Mouse (Mus musculus) stomach, embryonic 14.5 days (tissue): ENCODE measurements at regions not wholly inside any gene's neighbourhood (a gene's known extent, or its start where the extent isn't known, plus 50 kb on each side); places are given as distances from the start of the nearest gene placed in this dataset.
A peak's percentile ranks its signal among the peaks of the same experiment; 100 is the strongest.

Source experiments
- ATAC-seq: fragments of 200-750 bp; cut with Nextera tagmentation; 2 replicates; pipeline ENCODE4 v1.8.0; 2017; ENCODE audit warnings: low read depth, moderate TSS enrichment; ENCODE audit not compliant: insufficient number of reproducible peaks, insufficient read depth, low FRiP score
- H3K27ac ChIP-seq: fragments of 300-500 bp; sonication (generic); 2 replicates; pipeline ENCODE4 v1.5.1; 2014; ENCODE audit warnings: mild to moderate bottlenecking, low read length, moderate library complexity, mixed read lengths
- H3K27me3 ChIP-seq: fragments of 300-500 bp; sonication (generic); 2 replicates; pipeline ENCODE4 v1.6.1; 2014; ENCODE audit warnings: low read length, control low read depth, mixed read lengths; ENCODE audit not compliant: control insufficient read depth, insufficient read depth
- H3K36me3 ChIP-seq: fragments of 300-500 bp; sonication (generic); 2 replicates; pipeline ENCODE4 v1.6.1; 2014; ENCODE audit warnings: mild to moderate bottlenecking, control low read depth, low read length, moderate library complexity, mixed read lengths; ENCODE audit not compliant: control insufficient read depth, insufficient read depth
- H3K4me1 ChIP-seq: fragments of 300-500 bp; sonication (generic); 2 replicates; pipeline ENCODE4 v1.6.1; 2014; ENCODE audit warnings: low read length, control low read depth, mixed read lengths; ENCODE audit not compliant: control insufficient read depth, insufficient read depth
- H3K4me2 ChIP-seq: fragments of 300-500 bp; sonication (generic); replicated peaks from 2 replicates; pipeline ENCODE4 v1.6.1; 2014; ENCODE audit warnings: low read depth, low read length, control low read depth
- H3K4me3 ChIP-seq: fragments of 300-500 bp; sonication (generic); 2 replicates; pipeline ENCODE4 v1.5.1; 2014; ENCODE audit warnings: low read depth, low read length, control low read depth
- H3K9ac ChIP-seq: fragments of 300-500 bp; sonication (generic); replicated peaks from 2 replicates; pipeline ENCODE4 v1.6.1; 2014; ENCODE audit warnings: low read depth, mild to moderate bottlenecking, control low read depth, low read length, moderate library complexity, mixed read lengths
- H3K9me3 ChIP-seq: fragments of 300-500 bp; sonication (generic); 2 replicates; pipeline ENCODE4 v1.6.1; 2016; ENCODE audit warnings: low read depth, low read length, control low read depth; ENCODE audit not compliant: control insufficient read depth
- WGBS: fragments of 180-500 bp; shearing (Covaris S2); extraction: QIAGEN DNeasy Blood & Tissue Kit; methylation state at CpG from one replicate; pipeline ENCODE4 v1.1.7; 2014; 5-methylcytosine and 5-hydroxymethylcytosine counted together

DNA sequence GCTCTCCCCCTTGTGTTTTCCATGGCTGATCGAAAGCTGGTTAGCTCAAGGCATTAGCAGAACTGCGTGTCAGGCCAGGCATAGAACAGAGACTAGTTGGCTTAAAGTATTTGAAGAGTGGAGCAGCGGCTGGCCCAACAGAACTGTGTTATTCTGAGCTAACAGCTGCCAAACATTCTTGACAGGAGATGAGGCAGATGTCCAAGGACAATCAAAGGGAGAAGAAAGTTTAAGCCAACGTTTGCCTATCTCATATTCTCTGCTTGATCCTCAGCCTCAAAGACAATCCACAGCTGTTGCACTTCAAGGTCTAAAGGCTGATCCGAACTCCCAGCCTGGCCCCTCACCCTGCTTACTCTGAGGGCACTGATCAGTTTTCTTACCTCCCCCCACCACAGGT, 401.2 kb upstream of the Nr2f2 start:
- Histone ChIP-seq H3K4me1 (0 out of 2 replicates have a peak, but pooled peaks cover 3% of the 10 kb centered on the region), H3K9ac (no peak overlapping the region), H3K36me3 (no peaks in the 10 kb centered on the region), H3K4me3 (no peak overlapping the region), H3K27me3 (no peaks in the 10 kb centered on the region), H3K9me3 (no peaks in the 10 kb centered on the region), H3K4me2 (no peak overlapping the region), H3K27ac (no peak overlapping the region)
- ATAC-seq = no peak
- 49% methylated on average over 5 of the region's 5 CpGs for WGBS

DNA sequence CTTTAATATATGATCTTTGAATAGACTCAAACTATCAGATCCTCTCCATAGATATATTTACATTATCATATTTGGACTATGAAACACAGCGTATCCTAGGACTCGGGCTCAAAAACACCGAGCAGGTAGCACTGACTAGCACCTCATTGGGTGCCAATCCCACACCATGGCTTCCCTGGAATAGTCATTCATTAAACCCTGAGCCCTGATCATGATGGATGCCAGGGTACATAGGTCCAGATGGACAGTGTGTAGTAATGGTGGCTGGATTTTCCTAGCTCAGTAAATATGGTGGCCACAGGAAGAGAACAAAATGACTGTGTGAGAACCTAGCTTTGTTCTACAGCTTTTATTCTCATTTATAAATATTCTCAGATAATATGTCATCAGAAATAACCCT, 390.1 kb upstream of the Nr2f2 start:
- H3K27me3 ChIP-seq = no peaks in the 10 kb centered on the region
- H3K9me3 ChIP-seq = no peaks in the 10 kb centered on the region
- no peak overlapping the region for H3K27ac ChIP-seq
- no peak overlapping the region for H3K4me3 ChIP-seq
- ATAC-seq = no peak
- no peaks in the 10 kb centered on the region for H3K4me1 ChIP-seq
- H3K9ac ChIP-seq = no peak overlapping the region
- no peaks in the 10 kb centered on the region for H3K36me3 ChIP-seq
- no peak overlapping the region for H3K4me2 ChIP-seq
- 94% methylated on average over 3 of the region's 3 CpGs for WGBS

DNA sequence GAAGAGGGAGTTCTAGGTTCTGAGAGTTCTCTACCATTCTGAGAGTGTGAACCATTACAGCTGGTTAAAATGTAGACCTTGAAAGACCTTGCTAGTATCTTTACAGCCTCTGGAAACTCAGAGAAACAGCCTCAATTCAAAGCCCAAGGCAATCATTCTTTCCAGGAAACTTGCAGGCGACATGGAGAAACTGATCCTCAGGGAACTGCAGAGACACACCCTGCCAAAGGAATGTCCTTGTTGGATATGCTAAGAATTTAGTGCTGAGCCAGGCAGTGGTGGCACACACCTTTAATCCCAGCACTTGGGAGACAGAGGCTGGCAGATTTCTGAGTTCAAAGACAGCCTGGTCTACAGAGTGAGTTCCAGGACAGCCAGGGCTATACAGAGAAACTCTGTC, 388.3 kb upstream of the Nr2f2 start:
- Histone ChIP-seq H3K27ac (no peak overlapping the region), H3K4me3 (no peak overlapping the region), H3K4me1 (no peaks in the 10 kb centered on the region), H3K36me3 (no peaks in the 10 kb centered on the region), H3K9me3 (no peaks in the 10 kb centered on the region), H3K9ac (no peak overlapping the region), H3K4me2 (no peak overlapping the region), H3K27me3 (no peaks in the 10 kb centered on the region)
- 71% methylated on average over 1 of the region's 1 CpGs for WGBS
- no peak for ATAC-seq

DNA sequence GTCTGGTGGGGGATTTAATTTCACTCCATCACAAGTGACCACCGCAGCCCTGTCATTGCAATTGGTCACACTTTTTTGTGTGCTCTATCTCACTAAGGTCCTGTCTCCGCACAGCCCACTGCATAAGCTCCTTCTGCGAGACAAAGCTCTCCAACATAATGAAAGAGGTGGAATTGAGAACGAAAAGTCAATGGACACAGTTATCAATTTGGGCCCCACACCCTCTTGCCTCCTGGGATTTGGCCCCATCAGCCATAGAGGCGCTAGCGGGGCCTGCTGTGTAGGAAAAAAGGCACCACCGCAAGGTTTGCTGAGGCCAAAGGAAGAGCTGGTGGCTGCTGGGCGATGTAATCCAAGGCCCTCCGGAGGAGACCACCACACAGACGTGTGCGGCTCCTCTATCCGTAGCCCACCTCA, 386.3 kb upstream of the Nr2f2 start:
- Histone ChIP-seq H3K9me3 (no peaks in the 10 kb centered on the region), H3K27ac (no peak overlapping the region), H3K9ac (no peak overlapping the region), H3K4me2 (no peak overlapping the region), H3K27me3 (no peaks in the 10 kb centered on the region), H3K4me1 (no peaks in the 10 kb centered on the region), H3K36me3 (no peaks in the 10 kb centered on the region), H3K4me3 (no peak overlapping the region)
- ATAC-seq = no peak
- WGBS = 87% methylated on average over 12 of the region's 12 CpGs

DNA sequence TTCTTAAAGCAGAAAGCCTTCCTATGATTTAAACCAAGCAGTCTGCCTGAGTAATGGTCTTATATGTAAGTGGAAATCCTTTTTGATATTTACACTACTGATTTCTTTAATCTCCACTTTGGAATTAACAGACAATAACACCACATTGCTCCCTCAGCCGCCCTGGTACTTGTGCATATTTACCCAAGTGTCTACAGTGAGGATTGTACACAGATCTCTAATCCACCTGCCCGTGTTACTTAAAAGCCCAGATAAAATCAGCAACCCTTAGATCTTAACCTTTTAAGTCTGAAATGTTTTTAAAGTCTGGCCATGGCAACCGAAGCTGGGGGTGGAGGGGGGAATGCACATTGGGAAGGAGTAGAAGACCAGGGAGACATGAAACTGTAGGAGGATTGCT, 382.3 kb upstream of the Nr2f2 start:
- WGBS = 18% methylated on average over 3 of the region's 3 CpGs
- H3K9ac ChIP-seq = no peak overlapping the region
- no peaks in the 10 kb centered on the region for H3K9me3 ChIP-seq
- peak; percentile 65 for ATAC-seq
- no peak overlapping the region for H3K27ac ChIP-seq
- H3K4me1 ChIP-seq = no peaks in the 10 kb centered on the region
- no peaks in the 10 kb centered on the region for H3K36me3 ChIP-seq
- H3K27me3 ChIP-seq = no peaks in the 10 kb centered on the region
- no peak overlapping the region for H3K4me2 ChIP-seq
- H3K4me3 ChIP-seq = no peak overlapping the region

DNA sequence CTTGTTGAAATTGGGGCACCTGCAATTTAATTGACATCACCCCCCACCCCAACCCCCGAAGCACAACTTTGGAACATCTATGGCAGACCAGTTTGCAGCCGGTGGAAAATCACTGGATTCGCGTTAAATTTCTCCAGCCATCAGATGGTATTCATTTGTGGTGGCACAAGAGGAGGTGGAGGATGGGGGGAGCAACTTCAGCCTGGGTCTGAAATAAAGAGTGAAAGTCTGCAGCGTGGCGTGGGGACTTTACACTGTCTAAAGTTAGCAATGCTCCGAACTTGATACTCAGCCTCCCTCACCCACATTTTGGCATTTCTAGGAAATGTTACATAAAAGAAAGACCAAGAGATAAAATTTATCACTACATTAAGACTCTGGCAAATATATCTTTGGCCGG, 381.8 kb upstream of the Nr2f2 start:
- no peak for ATAC-seq
- no peaks in the 10 kb centered on the region for H3K4me1 ChIP-seq
- WGBS = 64% methylated on average over 8 of the region's 8 CpGs
- no peak overlapping the region for H3K9ac ChIP-seq
- H3K9me3 ChIP-seq = no peaks in the 10 kb centered on the region
- no peaks in the 10 kb centered on the region for H3K36me3 ChIP-seq
- no peak overlapping the region for H3K27ac ChIP-seq
- no peak overlapping the region for H3K4me2 ChIP-seq
- H3K4me3 ChIP-seq = no peak overlapping the region
- no peaks in the 10 kb centered on the region for H3K27me3 ChIP-seq

DNA sequence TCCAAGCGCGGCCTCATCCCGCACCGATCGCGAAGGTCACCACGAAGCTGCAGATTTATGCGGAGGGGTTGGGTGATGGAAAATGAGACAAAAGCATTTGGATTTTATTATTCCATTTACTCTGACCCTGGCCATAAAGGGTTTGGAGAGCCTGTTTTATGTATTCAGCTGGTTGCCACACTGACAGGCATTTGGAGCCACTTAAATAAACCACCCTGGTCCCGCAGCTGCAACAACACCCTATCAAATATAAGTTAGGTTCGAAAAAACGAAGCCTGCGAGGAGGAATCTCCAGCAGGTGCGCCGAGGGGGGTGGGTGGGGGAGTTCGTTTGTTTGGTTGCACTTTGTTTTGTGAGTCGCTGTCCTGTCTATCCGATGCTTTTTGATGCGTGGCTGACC, 377.8 kb upstream of the Nr2f2 start:
- no peak overlapping the region for H3K4me2 ChIP-seq
- H3K27ac ChIP-seq = no peak overlapping the region
- no peaks in the 10 kb centered on the region for H3K9me3 ChIP-seq
- H3K9ac ChIP-seq = no peak overlapping the region
- H3K4me1 ChIP-seq = no peaks in the 10 kb centered on the region
- H3K27me3 ChIP-seq = no peaks in the 10 kb centered on the region
- WGBS = 51% methylated on average over 18 of the region's 18 CpGs
- no peak for ATAC-seq
- no peak overlapping the region for H3K4me3 ChIP-seq
- no peaks in the 10 kb centered on the region for H3K36me3 ChIP-seq

DNA sequence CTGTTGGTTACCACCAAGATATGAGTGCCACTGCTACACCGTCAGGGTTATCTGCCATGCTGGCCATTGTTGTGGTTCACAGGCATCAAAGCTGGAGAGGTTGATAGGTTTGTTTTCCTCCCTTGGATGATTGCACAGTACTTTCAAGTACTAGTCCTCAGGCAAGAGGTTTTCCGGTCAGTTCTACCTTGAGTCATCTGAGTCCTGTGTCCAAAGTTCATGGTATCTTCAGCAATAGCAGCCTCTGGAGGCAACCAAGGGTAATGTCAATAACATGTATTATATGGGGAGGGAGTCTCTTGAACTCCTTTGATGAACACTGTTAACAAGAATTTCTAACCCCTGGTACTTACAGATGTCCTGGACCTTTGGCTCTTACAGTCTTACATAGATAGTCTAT, 369.1 kb upstream of the Nr2f2 start:
- Histone ChIP-seq H3K4me3 (no peak overlapping the region), H3K9ac (no peak overlapping the region), H3K27ac (no peak overlapping the region), H3K4me2 (no peak overlapping the region), H3K36me3 (no peaks in the 10 kb centered on the region), H3K27me3 (no peaks in the 10 kb centered on the region), H3K4me1 (no peaks in the 10 kb centered on the region), H3K9me3 (no peaks in the 10 kb centered on the region)
- WGBS = 95% methylated on average over 2 of the region's 2 CpGs
- no peak for ATAC-seq

DNA sequence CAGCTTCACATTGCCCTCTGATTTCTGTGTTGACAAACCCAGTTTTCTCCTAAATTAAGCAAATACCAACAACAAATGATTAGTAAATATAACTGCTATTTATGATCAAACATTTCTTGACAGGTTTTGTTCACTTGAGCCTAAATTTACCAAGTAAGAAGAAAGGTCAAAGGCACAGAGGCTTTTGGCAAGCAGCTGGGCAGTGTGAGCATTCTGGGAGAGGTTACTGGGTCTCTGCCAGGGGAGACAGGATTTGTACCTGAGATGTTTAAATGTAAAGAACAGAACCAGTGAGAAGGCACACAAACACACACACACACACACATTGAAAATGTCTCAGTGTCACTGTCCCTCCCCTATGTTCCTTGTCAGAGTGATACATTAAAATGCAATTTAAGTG, 367.0 kb upstream of the Nr2f2 start:
- Histone ChIP-seq H3K4me3 (no peak overlapping the region), H3K4me2 (no peak overlapping the region), H3K36me3 (no peaks in the 10 kb centered on the region), H3K9ac (no peak overlapping the region), H3K27ac (no peak overlapping the region), H3K4me1 (no peaks in the 10 kb centered on the region), H3K27me3 (no peaks in the 10 kb centered on the region), H3K9me3 (no peaks in the 10 kb centered on the region)
- ATAC-seq = no peak
